Mouse (Mus musculus) heart, adult 18-20 months (tissue): ENCODE results near the gene Vat1. TPM values are rescaled to one million over a fixed set of nuclear protein-coding genes. Genes with fewer than 3 reads are reported as not detected.
"Not testable (repeated sequence)": the region's sequence is repeated elsewhere in the genome, so short reads cannot be mapped to it uniquely, and the experiment has no call there.

Source experiments
- DNase-seq, 2 experiments: peaks; one replicate each; pipeline ENCODE4 v3.0.0; 2021 to 2022; ENCODE audit warnings: mixed read lengths in 1 of 2
- long read RNA-seq, 2 experiments: library from polyadenylated mRNA; stranded (forward); transcript quantifications; one replicate each; pipeline ENCODE4 v2.0.0; 2021
- total RNA-seq, 2 experiments: library from RNA; stranded (reverse); gene quantifications; 2 replicates each; pipeline ENCODE4 v1.2.3; 2021

Gene Vat1
- total RNA-seq, result 10 to 100 TPM; 23.7 to 24.6 TPM
- long read RNA-seq, experiment 1, partial matches to known transcripts, result 0 of 3 reads
- long read RNA-seq, experiment 1, other reads (novel, unspliced or antisense), result 1 of 3 reads
- long read RNA-seq, experiment 2, partial matches to known transcripts, result 0 of 6 reads
- long read RNA-seq, experiment 2, other reads (novel, unspliced or antisense), result 5 of 6 reads

DNA sequence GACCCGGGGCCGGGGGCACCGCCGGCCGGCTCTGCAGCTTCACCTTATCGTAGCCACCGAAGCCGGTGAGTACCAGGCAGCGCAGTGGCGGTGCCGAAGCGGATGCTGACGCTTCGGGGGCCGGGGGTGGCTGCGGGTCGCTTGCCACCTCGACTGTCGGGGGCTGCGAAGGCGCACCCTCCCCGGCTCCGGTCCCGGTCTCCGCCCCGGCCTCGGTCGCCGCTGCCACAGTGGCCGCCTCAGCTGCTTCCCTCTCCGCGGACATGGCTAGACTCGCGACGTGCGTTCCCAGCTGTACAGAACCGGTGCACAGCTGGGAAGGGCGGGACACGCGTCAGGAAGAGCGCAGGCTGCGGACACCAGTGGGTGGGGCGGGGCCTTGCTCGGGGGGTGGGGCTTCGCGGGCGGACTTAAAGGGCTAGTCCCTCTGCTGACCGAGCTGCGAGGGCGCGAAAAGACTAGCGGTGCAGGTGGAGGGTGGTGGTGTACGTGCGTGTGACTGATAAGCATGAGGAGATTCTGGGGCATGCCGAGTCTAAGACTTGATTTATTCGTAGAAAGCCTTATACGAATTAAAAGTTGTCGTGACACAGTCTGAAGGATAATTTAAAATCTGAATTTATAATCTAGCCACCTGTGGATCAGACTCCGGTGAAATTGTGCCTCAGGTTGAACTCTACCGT is at the start of gene Vat1:
TSS of gene Vat1 (minus strand) at position 362 of the 683 bp plus-strand sequence.
- peak; percentile 81 to 86 for DNase-seq

DNA sequence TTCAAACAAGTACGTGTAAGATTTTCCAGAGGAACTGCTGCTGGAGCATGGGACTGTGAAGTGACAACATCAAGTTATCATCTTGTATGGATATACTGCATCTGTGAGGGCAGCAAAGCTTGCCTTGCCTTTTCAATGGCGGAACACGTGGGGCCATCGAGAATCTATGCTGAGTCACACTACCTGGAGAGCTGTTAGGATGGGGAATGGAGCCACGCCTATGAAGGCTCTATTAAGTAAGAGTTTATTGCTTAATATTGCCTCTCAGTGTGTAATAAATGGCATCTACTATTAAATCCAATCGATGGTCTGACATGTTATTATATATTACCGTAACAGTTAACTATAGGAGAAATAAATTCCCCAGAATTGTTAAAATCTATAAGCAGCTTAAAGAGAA is 41.1 kb upstream of the Vat1 start:
- no peak for DNase-seq

DNA sequence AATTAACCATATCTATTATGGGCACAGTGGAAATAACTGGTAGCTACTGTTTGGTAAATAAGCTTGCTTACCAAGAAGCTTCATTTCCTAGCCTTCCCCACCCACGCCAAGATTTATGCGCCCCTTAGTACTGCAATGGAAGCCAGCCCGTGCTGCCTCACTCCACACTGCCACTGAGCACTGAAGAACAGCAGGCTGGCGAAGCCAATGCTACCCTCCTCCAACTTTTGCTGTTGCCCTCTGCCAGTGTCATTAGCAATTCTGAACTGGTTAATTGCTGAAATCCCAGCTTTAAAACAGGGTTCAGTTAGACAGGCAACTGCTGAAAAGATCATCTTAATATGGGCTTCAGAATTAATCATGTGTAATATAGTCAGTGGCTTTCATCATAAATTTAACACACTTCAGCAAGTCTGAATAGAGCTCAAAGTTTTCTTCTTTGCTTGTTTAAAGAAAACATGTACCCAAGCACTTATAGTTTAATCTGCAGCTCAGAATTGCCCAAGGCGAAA is 40.3 kb upstream of the Vat1 start:
- DNase-seq, result no peak

DNA sequence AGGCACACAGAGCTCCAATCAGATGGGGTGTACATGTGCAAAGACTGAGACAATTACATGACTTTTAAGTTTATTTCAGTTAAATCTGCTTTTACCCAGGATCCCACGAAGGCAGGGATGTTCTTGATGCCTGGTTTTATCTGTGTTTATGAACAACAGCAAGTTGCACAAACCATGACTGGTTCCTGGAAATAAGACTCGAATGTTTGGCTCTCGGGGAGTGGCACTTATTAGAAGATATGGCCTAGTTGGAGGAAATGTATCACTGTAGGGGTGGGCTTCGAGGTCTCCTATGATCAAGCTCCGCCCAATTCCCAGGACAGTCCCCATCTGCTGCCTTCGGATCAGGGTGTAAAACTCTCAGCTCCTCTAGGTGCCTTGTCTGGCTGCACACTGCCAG is 20.1 kb upstream of the Vat1 start:
- DNase-seq, result no peak

DNA sequence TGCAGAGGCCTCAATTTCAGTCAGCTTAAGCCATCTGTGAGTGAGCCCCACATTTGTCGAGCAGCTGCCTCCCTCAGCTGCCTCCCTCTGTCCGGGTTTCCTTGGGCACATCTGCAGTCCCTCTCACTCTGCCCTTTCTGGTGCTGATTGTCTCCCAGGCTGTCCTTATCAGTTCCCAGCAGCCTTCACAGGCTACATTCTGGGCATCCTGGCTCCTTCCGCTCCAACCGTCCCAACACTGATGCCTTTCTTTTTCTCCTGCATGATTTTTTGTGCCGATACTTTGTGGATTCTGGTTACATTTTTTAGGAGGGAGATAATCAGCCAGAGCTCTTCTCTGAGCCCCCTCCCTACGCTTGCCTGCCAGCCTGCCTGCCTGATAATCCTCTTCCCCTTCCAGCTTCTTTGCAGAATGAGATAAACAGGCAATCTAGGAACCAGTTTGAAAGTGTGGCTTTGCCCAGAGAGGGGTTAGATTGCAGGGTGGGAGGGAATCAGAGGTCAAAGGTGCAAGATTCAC is 19.5 kb upstream of the Vat1 start:
- DNase-seq, result no peak

DNA sequence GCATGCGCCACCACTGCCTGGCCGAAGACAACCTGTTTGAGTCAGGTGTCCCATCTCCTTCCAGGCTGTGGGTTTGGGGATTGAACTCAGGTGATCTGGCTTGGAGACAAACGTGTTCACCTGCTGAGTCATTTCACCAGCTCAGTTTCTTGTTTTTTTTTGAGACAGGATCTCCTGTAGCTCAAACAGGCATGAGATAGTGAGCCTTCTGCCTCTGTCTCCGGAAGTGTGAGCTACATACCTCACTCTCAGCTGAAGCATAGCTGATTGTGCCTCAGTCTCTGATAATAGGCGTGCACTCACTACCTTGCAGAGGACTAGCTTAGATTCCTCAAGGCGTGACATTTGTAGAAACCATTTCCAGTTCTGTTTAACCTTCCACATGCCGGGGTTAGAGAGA is 18.8 kb upstream of the Vat1 start:
- no peak for DNase-seq

DNA sequence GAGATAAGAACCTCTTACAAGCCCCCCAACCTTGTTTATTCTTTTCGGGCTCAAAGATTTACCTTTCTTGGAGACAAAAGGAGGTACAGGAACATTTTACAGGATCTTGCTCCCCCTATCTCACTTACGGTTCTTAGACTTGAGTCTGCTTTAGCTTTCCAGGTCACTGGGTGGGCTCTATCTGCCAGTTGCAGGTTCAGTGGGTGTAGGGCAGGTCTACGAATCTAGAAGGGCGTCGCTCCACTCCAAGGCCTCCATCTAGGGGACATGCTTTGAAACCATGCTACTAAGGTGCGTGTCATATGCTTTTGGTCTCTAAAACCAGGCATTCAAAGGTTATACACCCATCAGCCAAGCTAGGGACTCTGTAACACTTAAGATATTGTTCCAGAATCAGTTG is 18.2 kb upstream of the Vat1 start:
- DNase-seq, result no peak

DNA sequence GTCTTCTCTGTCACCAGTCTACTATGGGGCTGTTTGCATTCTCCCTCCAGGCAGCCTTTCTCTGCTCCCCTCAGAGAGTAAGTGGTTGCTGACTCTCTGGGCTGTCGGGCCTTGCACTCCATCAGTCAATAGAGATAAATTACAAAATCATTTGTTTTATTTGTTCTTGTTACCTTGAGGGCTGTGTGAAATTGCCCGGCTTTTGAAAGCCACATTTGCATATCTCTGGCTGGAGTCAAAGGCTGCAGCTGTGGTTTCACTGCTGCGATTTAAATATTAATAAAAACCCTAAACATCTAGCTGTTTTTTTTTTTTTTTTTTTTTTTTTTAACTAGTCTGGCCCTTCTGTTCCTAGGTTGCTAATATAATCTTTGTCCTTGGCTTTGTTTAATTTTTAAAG is 17.8 kb upstream of the Vat1 start:
- no peak for DNase-seq

DNA sequence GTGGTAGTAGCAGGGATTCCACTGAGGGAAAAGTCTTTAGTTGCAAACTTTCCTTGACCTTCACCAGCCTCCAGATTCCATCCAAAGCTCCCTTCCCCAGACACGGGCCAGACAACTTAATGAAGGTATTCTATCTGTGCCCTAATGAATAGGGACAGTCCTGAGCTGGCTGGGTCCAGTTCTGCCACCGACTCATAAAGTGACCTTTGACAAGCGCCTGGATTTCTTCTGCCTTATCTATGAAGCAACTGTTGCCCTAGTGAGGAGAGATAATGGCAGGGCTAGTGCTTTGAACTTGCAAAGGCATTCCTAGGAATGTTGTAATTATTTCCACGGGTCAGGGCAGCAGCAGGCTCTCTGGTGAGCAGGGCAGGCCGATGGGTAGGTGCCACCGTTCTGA is 14.9 kb upstream of the Vat1 start:
- no peak for DNase-seq

DNA sequence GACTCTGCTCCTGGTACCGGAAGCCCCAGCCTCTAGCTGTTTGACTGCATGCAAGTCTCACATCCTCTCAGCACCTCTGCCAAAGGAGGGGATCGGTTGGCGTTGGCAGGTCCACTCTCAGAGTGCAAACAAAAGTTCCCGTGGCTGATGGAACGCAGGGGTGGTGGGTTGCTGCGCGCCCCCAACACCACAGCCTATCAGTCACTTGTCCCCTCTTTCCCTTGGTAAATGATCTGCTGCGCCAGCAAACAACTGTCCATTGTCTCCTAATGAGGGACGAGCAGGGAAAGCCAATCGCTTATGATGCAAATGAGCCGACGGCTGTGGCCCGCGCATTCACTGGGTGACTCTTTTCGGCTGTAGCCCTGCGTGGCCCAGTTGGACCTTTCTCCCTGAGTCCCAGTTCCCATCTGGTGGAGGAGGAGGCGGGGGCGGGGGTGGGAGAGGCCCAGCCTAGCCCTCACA is 13.2 kb upstream of the Vat1 start:
- DNase-seq, result no peak

DNA sequence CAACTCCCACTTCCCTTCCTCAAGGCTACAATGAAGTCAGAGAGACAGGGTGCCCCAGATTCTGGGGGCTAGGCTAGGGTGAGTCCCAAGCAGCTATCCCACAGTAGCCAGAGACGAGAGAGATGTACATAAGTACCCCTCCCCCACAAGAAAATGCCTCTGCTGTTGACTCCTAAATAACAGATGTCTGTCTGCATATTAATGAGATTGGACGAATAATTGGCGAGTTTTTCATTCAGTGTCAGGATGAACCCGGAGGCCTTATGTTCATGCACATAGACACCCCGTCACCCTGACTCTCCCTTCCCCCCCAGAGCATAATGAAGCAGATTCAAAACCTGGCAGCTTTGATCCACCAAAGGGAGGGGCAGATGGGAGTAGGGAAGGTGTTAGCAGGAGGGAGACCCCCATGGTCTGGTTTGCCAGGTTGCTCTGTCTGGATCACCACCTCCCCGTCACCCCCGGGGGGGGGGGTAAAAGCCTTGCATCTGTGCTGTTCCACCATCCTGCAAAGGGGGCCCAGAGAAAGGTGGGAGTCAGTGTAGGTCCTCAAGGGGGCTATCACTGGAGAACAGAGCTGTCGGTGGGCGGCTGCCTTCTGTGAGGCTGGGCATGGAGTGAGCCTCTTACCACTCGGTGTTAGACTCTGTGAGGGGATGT is 11.7 kb upstream of the Vat1 start:
- DNase-seq, result no peak

DNA sequence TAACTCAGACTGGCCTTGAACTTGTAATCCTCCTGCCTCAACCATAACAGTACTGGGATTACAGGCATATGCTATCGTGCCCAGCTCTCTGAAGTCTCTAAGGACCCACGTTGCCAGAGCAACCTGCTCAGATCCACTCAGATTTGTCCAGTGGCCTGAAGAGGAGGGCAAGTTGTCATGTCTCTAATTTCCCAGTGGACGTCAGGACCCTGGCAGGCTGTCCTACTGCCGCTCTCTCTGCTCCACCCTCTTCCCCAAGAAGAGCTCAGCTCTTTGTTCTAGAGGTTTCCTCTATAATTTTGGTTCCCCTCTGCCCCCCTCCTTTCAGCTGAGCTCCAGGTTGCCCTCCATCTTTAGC is 11.1 kb upstream of the Vat1 start:
- no peak for DNase-seq

DNA sequence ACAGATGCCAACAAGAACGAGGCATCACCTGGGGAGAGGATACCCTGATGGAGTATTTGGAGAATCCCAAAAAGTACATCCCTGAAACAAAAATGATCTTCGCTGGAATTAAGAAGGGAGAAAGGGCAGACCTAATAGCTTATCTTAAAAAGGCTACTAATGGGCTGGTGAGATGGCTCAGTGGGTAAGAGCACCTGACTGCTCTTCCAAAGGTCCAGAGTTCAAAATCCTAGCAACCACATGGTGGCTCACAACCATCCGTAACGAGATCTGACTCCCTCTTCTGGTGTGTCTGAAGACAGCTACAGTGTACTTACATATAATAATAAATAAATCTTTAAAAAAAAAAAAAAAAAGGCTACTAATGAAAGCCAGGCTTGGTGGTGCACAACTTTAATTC is 10.3 kb upstream of the Vat1 start:
- not testable (repeated sequence) for DNase-seq

DNA sequence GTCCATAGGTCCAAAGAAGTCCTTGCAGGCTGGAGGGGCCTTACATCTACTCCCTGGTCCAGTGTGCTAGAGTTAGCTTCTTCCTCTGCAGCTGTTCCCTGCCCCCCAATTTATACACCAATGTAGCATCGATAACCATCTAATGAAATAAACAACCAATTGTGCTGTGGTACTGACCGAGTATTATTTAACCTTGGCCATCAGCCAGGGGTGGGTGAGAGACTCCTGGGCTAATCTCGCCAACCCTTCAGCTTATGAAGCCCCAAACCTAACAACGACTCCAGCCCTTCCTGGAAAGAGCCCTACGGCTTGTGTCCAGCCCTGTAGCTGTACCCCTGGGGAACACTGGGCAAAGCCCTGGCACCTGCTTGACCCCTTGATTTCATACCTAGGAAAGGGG is 8.3 kb upstream of the Vat1 start:
- DNase-seq, result no peak

DNA sequence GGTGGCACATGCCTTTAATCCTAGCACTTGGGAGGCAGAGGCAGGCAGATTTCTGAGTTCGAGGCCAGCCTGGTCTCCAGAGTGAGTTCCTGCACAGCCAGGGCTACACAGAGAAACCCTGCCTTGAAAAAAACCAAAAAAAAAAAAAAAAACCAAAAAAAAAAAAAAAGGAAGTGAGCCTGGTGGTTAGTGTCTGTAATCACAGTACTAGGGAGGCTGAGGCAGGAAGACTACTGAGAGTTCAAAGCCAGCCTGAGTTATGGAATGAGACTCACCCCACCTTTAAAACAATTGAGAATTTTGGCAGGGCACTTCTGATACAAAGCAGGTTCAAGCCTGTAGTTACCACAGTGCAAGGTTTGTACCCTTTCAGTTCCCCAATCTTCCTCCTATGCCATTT is 7.7 kb upstream of the Vat1 start:
- not testable (repeated sequence) for DNase-seq

DNA sequence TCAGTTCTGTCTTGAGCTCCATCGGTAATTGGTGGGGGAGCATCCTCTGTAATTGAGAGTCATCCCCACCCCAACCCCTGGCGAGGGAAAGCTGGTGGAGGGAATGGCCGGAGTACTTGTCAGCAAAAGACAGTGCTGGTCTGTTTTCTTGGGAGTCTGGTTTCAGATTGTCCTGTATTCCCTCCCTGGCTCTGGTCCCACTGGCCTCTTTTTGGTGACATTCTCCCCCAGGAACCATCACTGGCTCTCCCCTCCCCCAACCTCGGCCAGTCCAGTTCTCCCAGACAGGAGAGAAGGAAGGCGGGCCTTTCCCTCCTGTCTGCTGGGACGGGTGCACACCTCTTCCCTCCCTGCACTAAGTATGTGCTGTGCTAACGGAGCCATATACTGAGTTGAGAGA is 6.3 kb upstream of the Vat1 start:
- DNase-seq, result no peak

DNA sequence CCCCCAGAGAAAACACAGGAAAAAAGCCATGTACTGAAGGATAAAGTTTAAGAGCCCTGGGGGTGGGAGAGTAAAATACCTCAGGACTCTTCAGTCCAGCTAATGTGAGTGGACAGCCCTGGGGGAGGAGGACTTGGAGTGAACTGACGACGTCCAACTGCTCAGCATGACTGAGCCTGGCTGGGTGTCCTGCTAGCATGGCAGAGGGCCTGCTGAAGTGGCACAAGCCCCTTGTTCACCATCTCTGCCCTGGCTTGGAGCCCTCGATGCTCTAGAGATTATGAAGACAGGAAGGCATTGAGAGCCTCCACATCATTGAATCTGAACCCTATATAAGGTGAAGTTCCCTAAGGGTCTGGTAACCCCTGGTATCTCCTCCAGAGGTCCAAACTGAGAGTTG is 5.9 kb upstream of the Vat1 start:
- DNase-seq, result no peak

DNA sequence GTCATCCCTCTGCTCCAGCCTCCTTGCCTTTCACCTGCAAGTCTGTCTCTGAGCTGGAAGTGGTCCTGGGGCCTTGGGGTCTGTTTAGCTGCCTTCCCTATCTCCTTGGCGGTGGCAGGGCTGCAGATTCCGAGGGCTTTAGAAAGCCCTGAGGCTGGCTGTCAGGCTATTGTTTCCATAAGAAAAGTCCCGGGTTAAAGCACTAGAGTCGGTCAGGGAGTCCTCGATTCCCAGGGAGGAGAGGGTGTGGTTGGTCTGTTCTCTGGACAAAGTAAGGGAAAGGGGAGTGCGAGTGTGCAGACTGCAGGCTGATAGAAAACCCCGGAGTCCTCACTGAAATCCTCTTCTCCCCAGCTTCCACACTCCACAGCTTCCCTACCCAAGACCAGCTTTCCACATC is 4.2 kb upstream of the Vat1 start:
- DNase-seq, result no peak

DNA sequence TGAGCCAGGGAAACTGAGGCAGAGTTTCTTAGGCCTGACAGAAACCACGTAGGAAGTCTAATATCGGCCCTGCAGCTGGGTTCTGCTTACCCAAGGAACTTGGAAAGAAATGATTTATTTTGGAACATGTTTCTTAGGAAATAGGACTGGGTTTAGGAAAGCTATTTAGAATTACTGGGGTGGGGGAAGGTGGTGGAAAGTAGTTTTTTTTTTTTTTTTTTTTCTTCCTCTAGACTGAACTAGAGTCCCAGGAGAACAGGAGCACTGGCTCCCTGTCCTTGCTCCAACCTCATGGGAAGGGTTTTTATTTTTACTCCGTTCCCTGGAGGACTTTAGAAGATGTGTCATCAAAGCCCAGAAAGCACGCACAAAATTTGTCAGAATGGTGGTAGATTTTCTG is 3.1 kb upstream of the Vat1 start:
- no peak for DNase-seq

DNA sequence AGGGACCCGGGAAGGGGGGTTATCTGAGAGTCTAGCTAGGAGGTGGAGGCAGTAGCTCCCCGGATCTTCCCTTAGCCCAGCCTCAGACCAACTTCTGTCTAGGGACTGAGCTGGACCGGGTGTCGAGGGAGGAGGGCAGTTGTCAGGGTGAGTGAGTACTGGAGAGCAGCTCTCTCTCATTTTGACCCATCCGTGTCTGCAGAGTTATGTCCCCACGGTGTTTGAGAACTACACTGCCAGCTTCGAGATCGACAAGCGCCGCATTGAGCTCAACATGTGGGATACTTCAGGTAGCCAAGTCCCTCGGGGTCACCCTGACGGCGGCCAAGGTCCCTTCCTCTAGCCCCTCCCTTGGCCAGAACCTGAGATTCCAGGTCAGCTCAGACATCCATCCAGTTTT is 2.7 kb upstream of the Vat1 start:
- DNase-seq, result no peak

DNA sequence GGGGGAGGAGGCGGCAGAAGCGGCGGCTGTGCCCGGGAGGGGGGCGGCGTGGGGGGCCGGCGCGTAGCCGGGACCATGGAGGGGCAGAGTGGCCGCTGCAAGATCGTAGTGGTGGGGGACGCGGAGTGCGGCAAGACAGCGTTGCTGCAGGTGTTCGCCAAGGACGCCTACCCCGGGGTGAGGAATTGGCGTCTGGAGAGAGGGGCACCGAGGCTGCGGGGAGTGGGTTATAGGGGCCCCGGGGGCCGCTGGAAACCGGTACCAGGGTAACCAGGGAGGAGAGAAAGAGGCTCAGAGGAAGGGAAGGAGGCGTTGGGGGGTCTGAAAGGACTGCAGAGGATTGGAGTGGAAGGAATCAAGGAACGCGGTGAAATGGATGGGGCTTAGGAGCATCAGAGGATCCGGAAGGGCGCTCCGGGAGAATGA is 2.2 kb upstream of the Vat1 start:
- peak in 1 of 2 experiments; percentile 56 for DNase-seq

DNA sequence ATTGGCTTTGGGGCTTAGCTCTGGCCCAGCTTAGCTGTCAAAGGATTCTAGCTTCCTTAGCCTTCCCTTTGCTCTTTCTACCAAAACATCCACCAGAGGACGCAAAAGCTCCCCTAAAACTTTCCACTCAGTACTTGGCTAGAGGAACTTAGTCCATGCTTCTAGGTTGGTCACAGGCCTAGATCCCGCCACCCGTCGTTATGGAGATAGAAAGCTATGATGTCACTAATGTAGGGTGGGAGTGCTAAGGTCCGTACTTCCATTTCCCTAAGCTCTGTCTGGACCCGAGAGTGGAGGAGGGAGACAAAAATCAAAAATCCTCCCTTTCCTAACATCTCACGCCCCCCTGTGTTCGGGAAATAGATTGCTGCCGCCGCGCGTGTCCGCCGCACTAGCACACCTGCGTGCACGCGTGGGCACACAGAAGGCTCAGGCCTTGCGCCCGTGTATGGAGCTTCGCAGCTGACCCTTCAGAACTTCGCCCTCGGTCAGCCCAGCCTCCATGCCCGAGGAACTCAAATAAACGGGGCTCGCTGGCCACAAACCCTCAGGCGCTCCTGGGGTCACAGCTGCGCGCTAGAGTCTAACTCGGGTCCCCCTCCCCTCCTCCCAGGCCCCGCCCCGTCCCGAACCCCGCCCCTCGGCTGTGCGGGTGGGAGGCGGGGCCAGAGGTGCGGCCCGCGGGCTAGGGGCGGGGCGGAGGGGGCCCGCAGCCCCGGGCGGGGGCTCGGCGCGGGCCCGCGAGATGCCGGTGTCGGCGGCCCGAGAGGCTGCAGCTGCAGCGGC is 1.6 kb upstream of the Vat1 start:
- DNase-seq, result peak; percentile 76 to 82

DNA sequence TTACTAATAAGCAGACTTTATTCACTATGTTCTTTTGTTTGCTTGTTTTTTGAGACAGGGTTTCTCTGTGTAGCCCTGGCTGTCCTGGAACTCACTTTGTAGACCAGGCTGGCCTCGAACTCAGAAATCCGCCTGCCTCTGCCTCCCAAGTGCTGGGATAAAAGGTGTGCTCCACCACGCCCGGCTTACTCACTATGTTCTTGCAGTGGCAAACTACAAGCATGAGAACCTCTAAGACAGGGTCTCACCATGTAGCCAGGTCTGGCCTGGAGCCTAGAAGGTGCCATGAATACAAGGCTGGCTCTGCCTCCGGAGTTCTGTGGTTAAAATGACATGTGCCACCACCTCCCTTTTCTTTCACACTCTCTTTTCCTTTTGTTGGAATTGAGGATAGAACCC is 521 bp upstream of the Vat1 start:
- not testable (repeated sequence) for DNase-seq
